Mouse (Mus musculus) CH12.LX (cell line): ENCODE results near the gene Ncoa3.

Source experiments
- CHD1 ChIP-seq: IDR thresholded peaks from 2 replicates; pipeline ENCODE4 v1.6.1; 2012; ENCODE audit warnings: low read depth, low read length, improper control_type of control experiment, inconsistent platforms
- JUN ChIP-seq: IDR thresholded peaks from 2 replicates; pipeline ENCODE4 v1.6.1; 2011; ENCODE audit warnings: low read depth, mild to moderate bottlenecking, low read length, improper control_type of control experiment, moderate library complexity; ENCODE audit not compliant: insufficient read depth
- NRF1 ChIP-seq: IDR thresholded peaks from 2 replicates; pipeline ENCODE4 v1.6.1; 2014; ENCODE audit warnings: low read depth, mild to moderate bottlenecking, inconsistent platforms, low read length, improper control_type of control experiment, moderate library complexity
- POLR2A ChIP-seq: IDR thresholded peaks from 2 replicates; pipeline ENCODE4 v1.6.1; 2011; ENCODE audit warnings: low read depth, mild to moderate bottlenecking, improper control_type of control experiment, low read length
- ZNF384 ChIP-seq: IDR thresholded peaks from 2 replicates; pipeline ENCODE4 v1.6.1; 2012; ENCODE audit warnings: low read depth, low read length, improper control_type of control experiment, inconsistent platforms

DNA sequence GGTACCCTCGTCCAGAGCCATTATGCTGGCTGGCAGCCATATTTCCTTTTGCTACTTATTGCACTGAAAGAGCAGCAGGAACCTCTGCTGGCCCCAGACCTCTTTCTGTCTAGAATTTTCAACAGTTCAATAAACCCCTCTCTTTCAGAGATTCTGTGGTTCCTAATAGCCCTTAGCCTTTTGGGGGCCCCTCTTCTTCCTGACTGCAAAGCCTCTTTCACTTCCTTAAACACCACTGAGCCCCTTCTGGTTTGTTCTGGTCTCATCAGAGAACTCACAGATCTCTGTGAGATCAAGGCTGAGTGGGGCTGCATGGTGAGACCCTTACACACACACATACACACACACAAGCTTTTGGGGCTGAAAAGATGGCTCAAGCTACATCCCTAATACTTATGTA, 44.4 kb upstream of the Ncoa3 start:
- TF ChIP-seq NRF1 = no peak
- no peak for TF ChIP-seq CHD1
- no peak for TF ChIP-seq JUN
- no peak for TF ChIP-seq ZNF384
- TF ChIP-seq POLR2A = no peak
